Mouse (Mus musculus) gastrocnemius, postnatal 14 days (tissue): ENCODE data around the gene Smg6. TPM values are rescaled to one million over a fixed set of nuclear protein-coding genes. Genes with fewer than 3 reads are reported as not detected.

ENCODE experiments used
- DNase-seq: peaks from one replicate; pipeline ENCODE4 v3.0.0; 2021; ENCODE audit warnings: mixed read lengths
- intact Hi-C: fragments of 180-260 bp; cut with DNase I; formaldehyde crosslinking; loops from one replicate; pipeline ENCODE4 v1.15.1; 2025; ENCODE audit warnings: low total_unique reads
- microRNA-seq, 2 experiments: library from miRNA; unstranded; fragments of <30 nt; microRNA quantifications; one replicate each; pipeline ENCODE4 v1.2.0; 2021
- total RNA-seq, 2 experiments: library from RNA; stranded (reverse); gene quantifications; 2 replicates each; pipeline ENCODE4 v1.2.3; 2021

Smg6 gene
- total RNA-seq, 2 experiments from 2014 or later: 10.6 to 10.8 TPM

GRCm38 (mm10) chr11:75194850-75195461, 269.3 kb downstream of the Smg6 start:
- peak; percentile 35 for DNase-seq
- intact Hi-C loops: loop anchor here (5.0 kb wide), 2 partner anchors 37 to 97 kb away; no protein-coding TSS in a partner anchor

DNA sequence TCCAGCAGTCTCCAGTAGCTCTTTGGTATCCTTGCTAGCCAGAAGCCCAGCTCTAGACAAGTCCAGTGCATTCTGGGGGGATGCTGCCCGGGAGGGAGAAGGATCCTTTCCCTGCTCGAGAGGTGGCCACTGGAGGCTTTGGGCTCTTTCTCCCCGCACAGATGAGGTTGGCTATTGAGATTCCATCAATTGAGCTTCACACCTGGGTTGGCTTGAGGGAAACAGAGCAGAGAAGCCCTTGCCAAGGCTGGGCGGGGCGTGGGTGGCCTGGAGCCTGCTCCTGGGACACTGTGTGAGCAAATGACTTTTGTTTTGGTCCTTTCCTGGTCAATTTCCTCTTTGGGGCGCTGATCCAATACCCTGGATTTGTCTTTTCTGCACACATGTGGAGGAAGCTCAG, 270.5 kb downstream of the Smg6 start:
- intact Hi-C loops: no loop called here
- DNase-seq: no peak

DNA sequence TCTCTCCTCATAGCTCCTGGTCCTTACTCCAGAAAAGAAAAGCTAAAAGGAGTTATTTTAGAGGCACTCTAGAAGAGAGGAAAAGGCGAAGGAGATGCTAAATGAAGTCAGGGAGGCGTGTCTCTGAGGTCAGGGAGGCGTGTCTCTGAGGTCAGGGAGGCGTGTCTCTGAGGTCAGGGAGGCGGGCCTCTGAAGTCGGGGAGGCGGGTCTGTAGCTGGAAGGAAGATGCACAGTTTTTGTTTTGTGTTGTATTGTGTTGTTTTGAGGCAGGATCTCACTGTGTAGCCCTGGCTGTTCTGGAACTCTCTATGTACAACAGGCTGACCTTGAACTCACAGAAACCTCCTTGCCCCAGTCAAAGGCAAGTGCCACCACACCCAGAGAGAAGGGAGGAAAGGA, 272.3 kb downstream of the Smg6 start:
- intact Hi-C loops: no loop called here
- DNase-seq: no peak

DNA sequence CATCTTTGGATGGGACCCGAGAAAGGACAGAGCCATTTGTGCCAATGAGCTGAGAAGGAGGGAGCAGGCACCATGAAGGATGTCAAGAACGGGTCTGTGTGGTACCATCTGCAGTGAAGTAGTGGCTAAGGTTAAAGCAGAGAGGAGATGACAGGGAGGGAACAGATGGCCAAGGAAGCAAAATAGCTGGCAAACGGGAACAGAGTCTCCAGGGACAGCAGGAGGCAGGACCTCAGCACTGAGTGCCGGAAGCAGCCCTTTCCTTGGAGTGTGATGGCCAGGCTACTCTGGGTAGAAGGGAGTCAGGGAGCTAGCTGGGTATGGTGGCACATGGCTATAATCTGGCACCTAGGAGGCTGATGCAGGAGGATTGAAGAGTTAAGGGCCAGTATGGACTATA, 273.2 kb downstream of the Smg6 start:
- intact Hi-C loops: no loop called here
- DNase-seq: no peak

GRCm38 (mm10) chr11:75199951-75200350, 274.3 kb downstream of the Smg6 start:
- intact Hi-C loops: no loop called here
- DNase-seq: no peak

DNA sequence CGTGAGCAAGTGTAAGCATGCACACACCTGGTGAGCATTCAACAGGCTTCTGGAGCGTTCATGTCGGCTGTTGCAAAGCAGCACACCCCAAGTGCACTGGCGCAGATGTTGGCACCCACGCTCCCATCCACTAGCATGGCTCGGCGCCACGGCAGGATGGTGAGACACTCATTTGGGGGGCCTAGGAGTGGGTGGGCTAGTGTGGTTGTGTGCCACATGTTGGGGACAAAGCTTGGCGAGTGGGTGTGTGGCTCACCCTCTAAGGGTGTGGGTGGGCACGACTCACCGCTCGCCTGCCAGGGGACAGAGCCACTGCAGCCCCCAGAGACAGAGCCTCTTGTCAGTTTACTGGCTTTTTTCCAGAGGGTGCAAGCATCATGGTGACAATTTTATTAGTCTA, 275.3 kb downstream of the Smg6 start:
- intact Hi-C loops: no loop called here
- DNase-seq: no peak

DNA sequence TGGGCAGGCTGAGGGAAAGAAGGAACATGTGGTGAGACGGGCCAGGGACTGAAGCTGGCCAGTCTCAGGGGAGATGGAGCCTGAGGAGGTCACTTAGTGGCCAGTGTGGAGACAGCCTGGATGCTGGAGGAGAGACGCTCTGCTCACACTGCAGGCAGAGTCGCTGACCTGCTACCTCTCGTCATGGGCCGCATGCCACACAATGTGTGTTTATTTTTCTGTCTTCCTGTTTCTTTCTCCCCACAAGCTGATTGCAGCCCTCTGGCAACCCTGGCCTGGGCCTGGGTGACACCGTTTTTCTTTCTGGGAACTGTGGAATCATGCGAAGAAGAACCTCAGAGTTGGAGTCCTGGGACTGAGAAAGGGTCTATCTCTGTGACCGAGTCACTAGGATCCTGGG, 276.1 kb downstream of the Smg6 start:
- no peak for DNase-seq
- intact Hi-C loops: no loop called here

DNA sequence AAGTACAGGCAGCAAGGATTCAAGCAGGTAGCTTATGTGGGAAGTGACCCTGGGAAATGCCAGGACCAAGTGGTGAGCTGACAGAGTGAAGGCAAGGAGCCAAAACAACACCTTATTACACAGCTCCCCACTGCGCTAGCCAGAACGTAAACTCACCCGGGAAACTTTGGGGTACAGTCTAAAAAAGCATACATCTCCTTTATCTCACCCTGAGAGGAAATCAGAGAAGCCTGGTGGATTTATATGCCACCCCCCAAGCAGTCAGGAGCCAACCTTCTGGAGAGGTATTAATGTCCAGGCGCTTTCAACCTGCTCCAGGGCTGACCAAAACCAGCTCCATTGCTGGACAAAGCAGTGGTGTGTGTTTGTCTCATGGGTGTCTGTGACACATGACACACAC, 278.3 kb downstream of the Smg6 start:
- intact Hi-C loops: no loop called here
- DNase-seq: no peak

- intact Hi-C loops: no loop called here
- DNase-seq: no peak
Measured at GRCm38 (mm10) chr11:75204472-75204871, 278.8 kb downstream of the Smg6 start.

DNA sequence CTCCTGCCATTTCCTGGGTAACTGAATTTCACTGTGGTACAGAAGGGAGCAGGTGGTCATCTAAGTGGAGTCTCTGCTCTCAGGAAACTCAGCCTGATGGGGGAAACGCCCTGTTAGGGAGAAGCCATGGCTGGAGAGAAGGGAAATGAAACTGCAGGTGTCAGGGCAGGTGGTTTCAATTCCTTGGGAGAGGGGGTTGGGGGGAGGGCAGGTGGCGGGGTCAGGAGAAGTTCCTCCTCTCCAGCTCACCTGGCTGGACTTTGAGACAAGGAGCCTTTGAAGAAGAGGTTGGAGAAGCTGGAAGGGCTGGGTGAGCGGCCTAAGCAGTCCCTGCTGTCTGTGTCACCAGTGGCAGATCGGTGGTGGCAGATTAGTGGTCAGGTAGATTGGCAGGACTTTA, 280.7 kb downstream of the Smg6 start:
- no peak for DNase-seq
- intact Hi-C loops: no loop called here

DNA sequence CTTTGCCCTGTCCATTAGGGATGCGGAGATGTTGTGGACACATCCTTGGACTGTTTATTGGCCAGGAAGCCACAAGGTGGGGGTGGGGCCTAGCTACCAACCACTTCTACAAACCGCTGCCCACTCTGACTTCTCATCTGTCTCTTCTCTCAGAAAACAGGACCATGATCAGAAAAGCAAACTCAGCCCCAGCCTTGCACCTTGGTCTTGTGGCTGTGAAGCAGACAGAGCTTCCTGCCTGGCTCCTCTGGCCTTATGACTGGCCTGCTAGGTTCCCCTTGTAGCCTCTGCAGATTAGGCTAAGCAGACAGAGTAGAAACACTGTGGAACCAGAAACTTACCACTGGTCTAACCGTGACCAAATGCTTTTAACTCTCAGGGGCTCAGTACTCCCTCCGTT, 283.7 kb downstream of the Smg6 start:
- DNase-seq: no peak
- intact Hi-C loops: no loop called here

- intact Hi-C loops: no loop called here
- no peak for DNase-seq
Measured at GRCm38 (mm10) chr11:75210093-75210492, 284.5 kb downstream of the Smg6 start.

GRCm38 (mm10) chr11:75210755-75211154, 285.1 kb downstream of the Smg6 start:
- no peak for DNase-seq
- intact Hi-C loops: no loop called here

DNA sequence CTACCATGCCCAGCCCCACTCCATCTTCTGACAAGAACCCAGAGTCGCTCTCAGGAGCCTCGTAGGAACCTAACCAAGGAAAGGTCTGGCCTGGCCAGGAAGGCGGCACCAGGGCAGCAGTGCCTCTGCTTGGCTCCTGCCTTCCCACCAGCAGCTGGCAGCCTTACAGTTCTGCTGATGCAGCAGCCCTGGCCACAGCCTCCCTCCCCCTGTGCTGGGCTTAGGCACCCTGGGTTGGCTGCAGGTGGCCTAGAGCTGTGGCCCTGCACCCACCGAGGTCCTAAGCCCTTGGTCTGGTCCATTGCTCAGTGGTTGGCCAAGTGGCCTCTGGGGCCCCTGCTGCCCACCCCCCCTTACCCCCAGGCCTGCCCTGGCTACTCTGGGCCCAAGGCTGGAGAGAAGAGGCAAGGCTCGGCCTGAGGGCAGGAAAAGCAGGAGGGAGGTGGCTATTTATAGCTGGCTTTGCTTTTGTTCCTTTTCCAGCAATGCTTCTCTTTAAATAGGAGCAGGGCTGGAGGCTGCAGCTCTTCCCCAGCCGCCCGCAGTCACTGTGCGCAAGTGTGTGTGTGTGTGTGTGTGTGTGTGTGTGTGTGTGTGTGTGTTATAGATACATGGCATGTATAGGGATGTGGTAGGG, 286.5 kb downstream of the Smg6 start:
- peak; percentile 63 for DNase-seq
- intact Hi-C loops: no loop called here

- intact Hi-C loops: no loop called here
- no peak for DNase-seq
Measured at GRCm38 (mm10) chr11:75212876-75213275, 287.3 kb downstream of the Smg6 start.

GRCm38 (mm10) chr11:75213372-75214080, 287.9 kb downstream of the Smg6 start:
- intact Hi-C loops: no loop called here
- peak; percentile 38 for DNase-seq

Small RNAs within 50 kb of the gene (microRNA-seq; reads per million reads assigned to microRNA genes)
- gene Mir132 (256 to 355 reads per million in 2 experiments), gene Mir212 (6.1 to 8.0 reads per million in 2 experiments)

Other genes with a start within 250 kb of the Smg6 start
- 100 to 1,000 TPM in 1 of 2 experiments, 10 to 100 TPM in 1; 96.6 to 101 TPM for gene Pafah1b1, start 201.2 kb upstream of the Smg6 start, total RNA-seq
- 1 to 10 TPM; 8.5 to 9.2 TPM for gene Mettl16, start 155.0 kb upstream of the Smg6 start, total RNA-seq
- 1 to 10 TPM; 5.4 to 6.1 TPM for gene Mnt, start 94.9 kb upstream of the Smg6 start, total RNA-seq
- gene Sgsm2, start 28.8 kb upstream of the Smg6 start, total RNA-seq: 1 to 10 TPM; 2.7 to 3.7 TPM
- gene Tsr1, start 27.8 kb upstream of the Smg6 start, total RNA-seq: 10 to 100 TPM; 20.9 to 25.4 TPM
- 10 to 100 TPM; 19.1 to 21.2 TPM for gene Srr, start 125 bp downstream of the Smg6 start, total RNA-seq
- gene Hic1, start 243.7 kb downstream of the Smg6 start, total RNA-seq: 10 to 100 TPM; 12.3 to 18.9 TPM